Mouse (Mus musculus) testis, postnatal 10 days (tissue): ENCODE measurements around the gene 1700056E22Rik.
A peak's percentile ranks its signal among the peaks of the same experiment; 100 is the strongest.

Experiments
- DNase-seq: peaks from one replicate; pipeline ENCODE4 v3.0.0; 2021; ENCODE audit warnings: low spot score

1700056E22Rik gene

GRCm38 (mm10) chr1:184051286-184051685 lies 17.2 kb upstream of the 1700056E22Rik start:
- no peak for DNase-seq

- no peak for DNase-seq
Measured at GRCm38 (mm10) chr1:184048675-184049418, 14.7 kb upstream of the 1700056E22Rik start.

- no peak for DNase-seq
Measured at GRCm38 (mm10) chr1:184047818-184048217, 13.7 kb upstream of the 1700056E22Rik start.

GRCm38 (mm10) chr1:184046070-184046677 lies 12.1 kb upstream of the 1700056E22Rik start:
- DNase-seq = no peak

GRCm38 (mm10) chr1:184043391-184043790 lies 9.3 kb upstream of the 1700056E22Rik start:
- no peak for DNase-seq

- no peak for DNase-seq
Measured at GRCm38 (mm10) chr1:184042745-184043144, 8.6 kb upstream of the 1700056E22Rik start.

- peak; percentile 84 for DNase-seq
Measured at GRCm38 (mm10) chr1:184041778-184042573, 7.9 kb upstream of the 1700056E22Rik start.

GRCm38 (mm10) chr1:184040906-184041305 lies 6.8 kb upstream of the 1700056E22Rik start:
- no peak for DNase-seq

- no peak for DNase-seq
Measured at GRCm38 (mm10) chr1:184040181-184040580, 6.1 kb upstream of the 1700056E22Rik start.

- no peak for DNase-seq
Measured at GRCm38 (mm10) chr1:184039301-184039700, 5.2 kb upstream of the 1700056E22Rik start.

GRCm38 (mm10) chr1:184037802-184038201 lies 3.7 kb upstream of the 1700056E22Rik start:
- no peak for DNase-seq

GRCm38 (mm10) chr1:184035346-184035903 lies 1.3 kb upstream of the 1700056E22Rik start:
- no peak for DNase-seq

GRCm38 (mm10) chr1:184034741-184035181 lies 660 bp upstream of the 1700056E22Rik start:
- DNase-seq = no peak

- peak; percentile 80 for DNase-seq
Measured at GRCm38 (mm10) chr1:184033390-184034010, 601 bp downstream of the 1700056E22Rik start.

- no peak for DNase-seq
Measured at GRCm38 (mm10) chr1:184032682-184033389, 1.3 kb downstream of the 1700056E22Rik start.

GRCm38 (mm10) chr1:184030070-184030802 lies 3.9 kb downstream of the 1700056E22Rik start:
- DNase-seq = no peak

- no peak for DNase-seq
Measured at GRCm38 (mm10) chr1:184027039-184027438, 7.1 kb downstream of the 1700056E22Rik start.

GRCm38 (mm10) chr1:184025079-184025478 lies 9.0 kb downstream of the 1700056E22Rik start:
- DNase-seq = no peak

- DNase-seq = no peak
Measured at GRCm38 (mm10) chr1:184024631-184025030, 9.5 kb downstream of the 1700056E22Rik start.

GRCm38 (mm10) chr1:184023971-184024370 lies 10.1 kb downstream of the 1700056E22Rik start:
- no peak for DNase-seq

- no peak for DNase-seq
Measured at GRCm38 (mm10) chr1:184019722-184020107, 14.4 kb downstream of the 1700056E22Rik start.
